Mouse (Mus musculus): ENCODE data around the gene Gm21173. TPM values are rescaled to one million over a fixed set of nuclear protein-coding genes. Genes with fewer than 3 reads are reported as not detected.
"Not testable (repeated sequence)": the region's sequence is repeated elsewhere in the genome, so short reads cannot be mapped to it uniquely, and the experiment has no call there.

The Gm21173 gene
- not detected in 2 replicates for total RNA-seq (2014; rRNA removed)
- polyA plus RNA-seq (2015; fragmentation: Nextera tagmentation; extraction: Ambion mirVana) = not detected in 2 replicates

DNA sequence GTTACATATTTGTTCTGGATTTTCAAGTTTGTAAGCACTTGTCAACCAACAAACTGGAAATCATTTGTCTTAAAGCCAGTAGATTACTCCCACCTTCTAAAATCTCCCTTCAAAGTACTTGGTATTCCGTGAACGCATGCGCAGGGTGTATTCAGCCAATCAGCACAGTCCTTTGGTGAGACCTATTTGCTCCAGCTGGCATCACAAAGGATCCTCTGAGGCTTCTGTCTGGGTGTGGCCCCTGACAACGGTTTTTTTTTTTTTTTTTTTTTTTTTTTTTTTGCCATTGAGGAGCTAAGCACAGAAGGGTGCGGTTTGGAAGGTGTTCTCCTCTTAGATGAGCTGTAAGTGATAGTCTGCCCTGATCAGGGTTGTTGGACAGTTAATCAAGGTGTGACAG, at the start of gene Gm21173:
TSS of gene Gm21173 (plus strand) at position 301 of the 400 bp plus-strand sequence.
- not testable (repeated sequence) for ATAC-seq; H3K9me3 ChIP-seq (ENCODE audit: low read length); H3K4me1 ChIP-seq (ENCODE audit: insufficient read depth); DNase-seq; H3K4me2 ChIP-seq (ENCODE audit: low read depth); H3K9ac ChIP-seq; H3K27ac ChIP-seq (ENCODE audit: low read depth, low read length); H3K36me3 ChIP-seq (ENCODE audit: insufficient read depth); H3K4me3 ChIP-seq (ENCODE audit: low read depth, low read length); H3K27me3 ChIP-seq (ENCODE audit: insufficient read depth, low read length)
- no CpG with 5 or more reads among the region's 5 CpGs for WGBS
